Mouse (Mus musculus): ENCODE measurements at regions not wholly inside any gene's neighbourhood (a gene's known extent, or its start where the extent isn't known, plus 50 kb on each side); places are given as distances from the start of the nearest gene placed in this dataset.

GRCm38 (mm10) chr13:28461281-28461680, 204.0 kb downstream of the Gm11361 start:
- Histone ChIP-seq H3K27ac (ENCODE audit: low read depth, low read length) (no peak overlapping the region), H3K4me2 (ENCODE audit: low read length) (no peak overlapping the region), H3K9ac (ENCODE audit: low read depth, low read length) (no peak overlapping the region), H3K9me3 (ENCODE audit: control insufficient read depth, low read length) (no peaks in the 10 kb centered on the region), H3K36me3 (ENCODE audit: control insufficient read depth, insufficient read depth, low read length) (no peaks in the 10 kb centered on the region), H3K4me1 (ENCODE audit: control insufficient read depth, insufficient read depth, low read depth, low read length) (no peaks in the 10 kb centered on the region), H3K27me3 (replicated peaks; ENCODE audit: control insufficient read depth, insufficient read depth, low read length) (no peaks in the 10 kb centered on the region), H3K4me3 (ENCODE audit: low read length) (no peak overlapping the region)
- no peak for ATAC-seq
- 82% methylated on average over 10 of the region's 10 CpGs for WGBS

GRCm38 (mm10) chr13:28457403-28457802, 200.1 kb downstream of the Gm11361 start:
- 87% methylated on average over 3 of the region's 3 CpGs for WGBS

GRCm38 (mm10) chr13:28455878-28456277, 198.6 kb downstream of the Gm11361 start:
- no peaks in the 10 kb centered on the region for H3K27me3 ChIP-seq (replicated peaks; ENCODE audit: control insufficient read depth, insufficient read depth, low read length)
- WGBS: 82% methylated on average over 3 of the region's 3 CpGs

More at GRCm38 (mm10) chr13:28457403-28457802, 200.1 kb downstream of the Gm11361 start:
- Histone ChIP-seq H3K36me3 (ENCODE audit: control insufficient read depth, insufficient read depth, low read length) (no peaks in the 10 kb centered on the region), H3K9ac (ENCODE audit: low read depth, low read length) (no peak overlapping the region), H3K4me2 (ENCODE audit: low read length) (no peak overlapping the region), H3K4me1 (ENCODE audit: control insufficient read depth, insufficient read depth, low read depth, low read length) (no peaks in the 10 kb centered on the region), H3K27ac (ENCODE audit: low read depth, low read length) (no peak overlapping the region), H3K9me3 (ENCODE audit: control insufficient read depth, low read length) (no peaks in the 10 kb centered on the region), H3K27me3 (replicated peaks; ENCODE audit: control insufficient read depth, insufficient read depth, low read length) (no peaks in the 10 kb centered on the region), H3K4me3 (ENCODE audit: low read length) (no peak overlapping the region)
- ATAC-seq: no peak

GRCm38 (mm10) chr13:28455016-28455415, 197.7 kb downstream of the Gm11361 start:
- no peak overlapping the region for H3K27ac ChIP-seq (ENCODE audit: low read depth, low read length)
- no peak for ATAC-seq
- H3K36me3 ChIP-seq (ENCODE audit: control insufficient read depth, insufficient read depth, low read length): no peaks in the 10 kb centered on the region
- H3K4me3 ChIP-seq (ENCODE audit: low read length): no peak overlapping the region
- no peaks in the 10 kb centered on the region for H3K27me3 ChIP-seq (replicated peaks; ENCODE audit: control insufficient read depth, insufficient read depth, low read length)
- H3K9me3 ChIP-seq (ENCODE audit: control insufficient read depth, low read length): no peaks in the 10 kb centered on the region
- WGBS: 60% methylated on average over 10 of the region's 10 CpGs
- no peaks in the 10 kb centered on the region for H3K4me1 ChIP-seq (ENCODE audit: control insufficient read depth, insufficient read depth, low read depth, low read length)
- H3K4me2 ChIP-seq (ENCODE audit: low read length): no peak overlapping the region
- H3K9ac ChIP-seq (ENCODE audit: low read depth, low read length): no peak overlapping the region

More at GRCm38 (mm10) chr13:28455878-28456277, 198.6 kb downstream of the Gm11361 start:
- no peak overlapping the region for H3K27ac ChIP-seq (ENCODE audit: low read depth, low read length)
- H3K9me3 ChIP-seq (ENCODE audit: control insufficient read depth, low read length): no peaks in the 10 kb centered on the region
- H3K4me2 ChIP-seq (ENCODE audit: low read length): no peak overlapping the region
- H3K36me3 ChIP-seq (ENCODE audit: control insufficient read depth, insufficient read depth, low read length): no peaks in the 10 kb centered on the region
- ATAC-seq: no peak
- H3K4me3 ChIP-seq (ENCODE audit: low read length): no peak overlapping the region
- H3K9ac ChIP-seq (ENCODE audit: low read depth, low read length): no peak overlapping the region
- no peaks in the 10 kb centered on the region for H3K4me1 ChIP-seq (ENCODE audit: control insufficient read depth, insufficient read depth, low read depth, low read length)

GRCm38 (mm10) chr13:28450699-28451445, 193.5 kb downstream of the Gm11361 start:
- no peak overlapping the region for H3K4me2 ChIP-seq (ENCODE audit: low read length)
- no peaks in the 10 kb centered on the region for H3K36me3 ChIP-seq (ENCODE audit: control insufficient read depth, insufficient read depth, low read length)
- no peak overlapping the region for H3K27ac ChIP-seq (ENCODE audit: low read depth, low read length)
- no peaks in the 10 kb centered on the region for H3K4me1 ChIP-seq (ENCODE audit: control insufficient read depth, insufficient read depth, low read depth, low read length)
- whole genome bisulfite sequencing: 46% methylated on average over 14 of the region's 14 CpGs
- H3K9ac ChIP-seq (ENCODE audit: low read depth, low read length): no peak overlapping the region
- no peaks in the 10 kb centered on the region for H3K9me3 ChIP-seq (ENCODE audit: control insufficient read depth, low read length)
- H3K4me3 ChIP-seq (ENCODE audit: low read length): no peak overlapping the region
- no peaks in the 10 kb centered on the region for H3K27me3 ChIP-seq (replicated peaks; ENCODE audit: control insufficient read depth, insufficient read depth, low read length)
- peak; percentile 27; the same call in 1 of the 2 replicates for ATAC-seq

GRCm38 (mm10) chr13:28449026-28449425, 191.7 kb downstream of the Gm11361 start:
- WGBS: 90% methylated on average over 1 of the region's 1 CpGs
- H3K4me3 ChIP-seq (ENCODE audit: low read length): no peak overlapping the region
- no peaks in the 10 kb centered on the region for H3K4me1 ChIP-seq (ENCODE audit: control insufficient read depth, insufficient read depth, low read depth, low read length)
- no peaks in the 10 kb centered on the region for H3K36me3 ChIP-seq (ENCODE audit: control insufficient read depth, insufficient read depth, low read length)
- H3K27ac ChIP-seq (ENCODE audit: low read depth, low read length): no peak overlapping the region
- no peak overlapping the region for H3K4me2 ChIP-seq (ENCODE audit: low read length)
- H3K9ac ChIP-seq (ENCODE audit: low read depth, low read length): no peak overlapping the region
- H3K27me3 ChIP-seq (replicated peaks; ENCODE audit: control insufficient read depth, insufficient read depth, low read length): no peaks in the 10 kb centered on the region
- no peak for ATAC-seq
- H3K9me3 ChIP-seq (ENCODE audit: control insufficient read depth, low read length): no peaks in the 10 kb centered on the region

GRCm38 (mm10) chr13:28442250-28442649, 184.9 kb downstream of the Gm11361 start:
- Histone ChIP-seq H3K9me3 (ENCODE audit: control insufficient read depth, low read length) (peaks cover 8% of the 10 kb centered on the region), H3K9ac (ENCODE audit: low read depth, low read length) (no peak overlapping the region), H3K36me3 (ENCODE audit: control insufficient read depth, insufficient read depth, low read length) (no peaks in the 10 kb centered on the region), H3K27ac (ENCODE audit: low read depth, low read length) (no peak overlapping the region), H3K27me3 (replicated peaks; ENCODE audit: control insufficient read depth, insufficient read depth, low read length) (no peaks in the 10 kb centered on the region), H3K4me1 (ENCODE audit: control insufficient read depth, insufficient read depth, low read depth, low read length) (no peaks in the 10 kb centered on the region), H3K4me3 (ENCODE audit: low read length) (no peak overlapping the region), H3K4me2 (ENCODE audit: low read length) (no peak overlapping the region)
- ATAC-seq: no peak

- Histone ChIP-seq H3K36me3 (ENCODE audit: control insufficient read depth, insufficient read depth, low read length) (no peaks in the 10 kb centered on the region), H3K27ac (ENCODE audit: low read depth, low read length) (no peak overlapping the region), H3K4me3 (ENCODE audit: low read length) (no peak overlapping the region), H3K27me3 (replicated peaks; ENCODE audit: control insufficient read depth, insufficient read depth, low read length) (no peaks in the 10 kb centered on the region), H3K9me3 (ENCODE audit: control insufficient read depth, low read length) (no peaks in the 10 kb centered on the region; the same call in 1 of the 2 replicates), H3K9ac (ENCODE audit: low read depth, low read length) (no peak overlapping the region), H3K4me2 (ENCODE audit: low read length) (no peak overlapping the region), H3K4me1 (ENCODE audit: control insufficient read depth, insufficient read depth, low read depth, low read length) (no peaks in the 10 kb centered on the region)
- WGBS: 72% methylated on average over 2 of the region's 2 CpGs
- no peak for ATAC-seq
Measured at GRCm38 (mm10) chr13:28433445-28433844, 176.1 kb downstream of the Gm11361 start.

- H3K27me3 ChIP-seq (replicated peaks; ENCODE audit: control insufficient read depth, insufficient read depth, low read length): no peaks in the 10 kb centered on the region
- no peak overlapping the region for H3K9ac ChIP-seq (ENCODE audit: low read depth, low read length)
- H3K36me3 ChIP-seq (ENCODE audit: control insufficient read depth, insufficient read depth, low read length): no peaks in the 10 kb centered on the region
- no peak overlapping the region for H3K4me3 ChIP-seq (ENCODE audit: low read length)
- H3K9me3 ChIP-seq (ENCODE audit: control insufficient read depth, low read length): no peaks in the 10 kb centered on the region; the same call in 1 of the 2 replicates
- 83% methylated on average over 2 of the region's 2 CpGs for WGBS
- no peak overlapping the region for H3K4me2 ChIP-seq (ENCODE audit: low read length)
- H3K27ac ChIP-seq (ENCODE audit: low read depth, low read length): no peak overlapping the region
- ATAC-seq: no peak
- H3K4me1 ChIP-seq (ENCODE audit: control insufficient read depth, insufficient read depth, low read depth, low read length): no peaks in the 10 kb centered on the region
Measured at GRCm38 (mm10) chr13:28432017-28432416, 174.7 kb downstream of the Gm11361 start.
